Mouse (Mus musculus) liver, embryonic 14.5 days (tissue): ENCODE measurements around the gene Taf5l.

Experiments used
- CTCF ChIP-seq: IDR thresholded peaks from 2 replicates; pipeline ENCODE4 v1.5.1; 2016; ENCODE audit warnings: antibody characterized with exemption, low read depth, control low read depth
- EP300 ChIP-seq: IDR thresholded peaks from 2 replicates; pipeline ENCODE4 v1.6.1; 2016; ENCODE audit warnings: antibody characterized with exemption, low read depth

DNA sequence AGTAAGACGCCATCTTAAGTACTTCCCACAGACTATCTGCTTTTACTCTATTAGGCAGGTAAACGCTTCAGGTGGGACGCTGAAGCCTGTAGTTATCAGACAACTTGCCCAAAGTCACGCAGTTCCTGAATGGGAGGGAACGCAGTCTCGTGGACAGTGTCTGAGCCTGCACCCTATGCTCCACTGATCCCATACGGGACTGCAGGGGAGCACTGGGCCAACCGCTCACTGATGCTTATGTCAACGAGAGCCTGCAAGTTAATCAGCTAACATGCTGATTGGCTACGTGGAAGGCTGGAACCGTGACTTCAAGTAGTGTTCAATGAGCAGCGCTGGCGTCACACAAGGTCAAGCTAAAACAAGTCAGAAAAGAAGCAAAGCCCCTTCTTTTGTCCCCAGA lies 1.4 kb downstream of the Taf5l start:
- TF ChIP-seq CTCF = 0 out of 2 replicates have a peak, but pooled peaks have one; percentile 26
- no peak for TF ChIP-seq EP300
